Mouse (Mus musculus) forebrain, embryonic 11.5 days (tissue): Measurements from ENCODE around the gene Olfml3. TPM values are rescaled to one million over a fixed set of nuclear protein-coding genes. Genes with fewer than 3 reads are reported as not detected.

Experiments
- ATAC-seq: fragments of 200-750 bp; cut with Nextera tagmentation; replicated peaks from 2 replicates; pipeline ENCODE4 v1.8.0; 2017; ENCODE audit warnings: moderate TSS enrichment; ENCODE audit not compliant: low FRiP score
- DNase-seq: peaks from one replicate; pipeline ENCODE4 v3.0.0-alpha.2; 2017; ENCODE audit warnings: low spot score
- H3K27ac ChIP-seq: fragments of 300-500 bp; sonication (generic); 2 replicates; pipeline ENCODE4 v1.5.1; 2014; ENCODE audit warnings: low read depth, low read length
- H3K27me3 ChIP-seq: fragments of 300-500 bp; sonication (generic); 2 replicates; pipeline ENCODE4 v1.6.1; 2014; ENCODE audit warnings: mild to moderate bottlenecking, low read length, mixed read lengths; ENCODE audit not compliant: control insufficient read depth, insufficient read depth
- H3K36me3 ChIP-seq: fragments of 300-500 bp; sonication (generic); 2 replicates; pipeline ENCODE4 v1.6.1; 2014; ENCODE audit warnings: mild to moderate bottlenecking, low read length, moderate library complexity, mixed read lengths; ENCODE audit not compliant: control insufficient read depth, insufficient read depth
- H3K4me1 ChIP-seq: fragments of 300-500 bp; sonication (generic); replicated peaks from 2 replicates; pipeline ENCODE4 v1.6.1; 2014; ENCODE audit warnings: low read length, mixed read lengths; ENCODE audit not compliant: control insufficient read depth, insufficient read depth
- H3K4me2 ChIP-seq: fragments of 300-500 bp; sonication (generic); 2 replicates; pipeline ENCODE4 v1.6.1; 2014; ENCODE audit warnings: low read depth, mild to moderate bottlenecking, low read length, moderate library complexity, mixed read lengths; ENCODE audit not compliant: severe bottlenecking
- H3K4me3 ChIP-seq: fragments of 300-500 bp; sonication (generic); 2 replicates; pipeline ENCODE4 v1.5.1; 2014; ENCODE audit warnings: low read depth, low read length
- H3K9ac ChIP-seq: fragments of 300-500 bp; sonication (generic); 2 replicates; pipeline ENCODE4 v1.6.1; 2014; ENCODE audit warnings: low read length
- H3K9me3 ChIP-seq: fragments of 300-500 bp; sonication (generic); 2 replicates; pipeline ENCODE4 v1.6.1; 2016; ENCODE audit warnings: low read length, mixed read lengths; ENCODE audit not compliant: control insufficient read depth
- WGBS: fragments of 180-500 bp; shearing (Covaris S2); extraction: QIAGEN DNeasy Blood & Tissue Kit; methylation state at CpG from one replicate; pipeline ENCODE4 v1.1.7; 2014; 5-methylcytosine and 5-hydroxymethylcytosine counted together
- polyA plus RNA-seq: library from polyadenylated mRNA; unstranded; fragments of >200 nt; fragmentation: Nextera tagmentation; extraction: Ambion mirVana; gene quantifications from 2 replicates; pipeline ENCODE4 v1.2.1, GENCODE M21; 2014

The Olfml3 gene
- polyA plus RNA-seq, 1 experiment from 2014 or later: 6.4 TPM

GRCm38 (mm10) chr3:103774009-103774408 lies 36.2 kb upstream of the Olfml3 start:
- Histone ChIP-seq H3K4me3 (no peak overlapping the region), H3K36me3 (no peaks in the 10 kb centered on the region; the same call in 1 of the 2 replicates), H3K9ac (no peak overlapping the region), H3K4me1 (no peaks in the 10 kb centered on the region), H3K9me3 (no peaks in the 10 kb centered on the region), H3K27me3 (no peaks in the 10 kb centered on the region), H3K4me2 (no peak overlapping the region), H3K27ac (no peak overlapping the region)
- ATAC-seq (no peak), DNase-seq (no peak)
- 90% methylated on average over 15 of the region's 15 CpGs for WGBS

- Histone ChIP-seq H3K4me2 (no peak overlapping the region), H3K27ac (no peak overlapping the region), H3K4me1 (no peaks in the 10 kb centered on the region), H3K9ac (no peak overlapping the region), H3K4me3 (no peak overlapping the region), H3K36me3 (no peaks in the 10 kb centered on the region; the same call in 1 of the 2 replicates), H3K27me3 (no peaks in the 10 kb centered on the region), H3K9me3 (no peaks in the 10 kb centered on the region)
- ATAC-seq (no peak), DNase-seq (no peak)
- WGBS: 82% methylated on average over 3 of the region's 3 CpGs
Measured at GRCm38 (mm10) chr3:103773508-103773907, 35.7 kb upstream of the Olfml3 start.

GRCm38 (mm10) chr3:103772846-103773245 lies 35.0 kb upstream of the Olfml3 start:
- no peak overlapping the region for H3K27ac ChIP-seq
- H3K36me3 ChIP-seq: no peaks in the 10 kb centered on the region; the same call in 1 of the 2 replicates
- no peak overlapping the region for H3K4me2 ChIP-seq
- DNase-seq (no peak), ATAC-seq (no peak)
- H3K9ac ChIP-seq: no peak overlapping the region
- H3K4me1 ChIP-seq: no peaks in the 10 kb centered on the region
- no peaks in the 10 kb centered on the region for H3K9me3 ChIP-seq
- H3K4me3 ChIP-seq: no peak overlapping the region
- 84% methylated on average over 4 of the region's 4 CpGs for WGBS
- no peaks in the 10 kb centered on the region for H3K27me3 ChIP-seq

GRCm38 (mm10) chr3:103771531-103772130 lies 33.8 kb upstream of the Olfml3 start:
- no peaks in the 10 kb centered on the region for H3K27me3 ChIP-seq
- no peaks in the 10 kb centered on the region for H3K4me1 ChIP-seq
- DNase-seq (no peak), ATAC-seq (no peak)
- no peak overlapping the region for H3K9ac ChIP-seq
- H3K9me3 ChIP-seq: no peaks in the 10 kb centered on the region
- H3K4me3 ChIP-seq: no peak overlapping the region
- no peaks in the 10 kb centered on the region; the same call in 1 of the 2 replicates for H3K36me3 ChIP-seq
- H3K4me2 ChIP-seq: no peak overlapping the region
- no peak overlapping the region for H3K27ac ChIP-seq
- WGBS: 84% methylated on average over 9 of the region's 9 CpGs

GRCm38 (mm10) chr3:103766789-103767188 lies 29.0 kb upstream of the Olfml3 start:
- no peak overlapping the region for H3K9ac ChIP-seq

GRCm38 (mm10) chr3:103759261-103759970 lies 21.6 kb upstream of the Olfml3 start:
- H3K27me3 ChIP-seq: no peaks in the 10 kb centered on the region
- no peaks in the 10 kb centered on the region for H3K9me3 ChIP-seq
- H3K9ac ChIP-seq: no peak overlapping the region
- H3K4me3 ChIP-seq: no peak overlapping the region
- H3K4me2 ChIP-seq: no peak overlapping the region
- 94% methylated on average over 5 of the region's 5 CpGs for WGBS
- ATAC-seq (no peak), DNase-seq (no peak)
- H3K27ac ChIP-seq: no peak overlapping the region
- H3K36me3 ChIP-seq: peaks cover 3% of the 10 kb centered on the region
- no peaks in the 10 kb centered on the region for H3K4me1 ChIP-seq

More at GRCm38 (mm10) chr3:103766789-103767188, 29.0 kb upstream of the Olfml3 start:
- no peak for DNase-seq
- no peak overlapping the region for H3K27ac ChIP-seq
- H3K36me3 ChIP-seq: no peaks in the 10 kb centered on the region
- no peak overlapping the region for H3K4me3 ChIP-seq
- H3K4me2 ChIP-seq: no peak overlapping the region
- no peaks in the 10 kb centered on the region for H3K9me3 ChIP-seq
- no peaks in the 10 kb centered on the region for H3K4me1 ChIP-seq
- no peaks in the 10 kb centered on the region for H3K27me3 ChIP-seq
- 74% methylated on average over 3 of the region's 3 CpGs for WGBS
- no peak for ATAC-seq

GRCm38 (mm10) chr3:103758456-103758855 lies 20.7 kb upstream of the Olfml3 start:
- Histone ChIP-seq H3K27me3 (no peaks in the 10 kb centered on the region), H3K4me2 (no peak overlapping the region), H3K36me3 (peaks cover 3% of the 10 kb centered on the region), H3K9ac (no peak overlapping the region), H3K27ac (no peak overlapping the region), H3K4me1 (no peaks in the 10 kb centered on the region), H3K4me3 (no peak overlapping the region), H3K9me3 (no peaks in the 10 kb centered on the region)
- no peak for ATAC-seq
- no peak for DNase-seq
- WGBS: 89% methylated on average over 7 of the region's 7 CpGs

- peaks cover 3% of the 10 kb centered on the region for H3K36me3 ChIP-seq
- H3K4me3 ChIP-seq: no peak overlapping the region
- H3K27me3 ChIP-seq: no peaks in the 10 kb centered on the region
- no peak overlapping the region for H3K9ac ChIP-seq
- DNase-seq (no peak), ATAC-seq (no peak)
- no peak overlapping the region for H3K4me2 ChIP-seq
- no peaks in the 10 kb centered on the region for H3K9me3 ChIP-seq
- no peak overlapping the region for H3K27ac ChIP-seq
- WGBS: 97% methylated on average over 2 of the region's 2 CpGs
- no peaks in the 10 kb centered on the region for H3K4me1 ChIP-seq
Measured at GRCm38 (mm10) chr3:103756920-103757319, 19.1 kb upstream of the Olfml3 start.

- WGBS: 84% methylated on average over 3 of the region's 3 CpGs
- Histone ChIP-seq H3K4me1 (no peaks in the 10 kb centered on the region), H3K27ac (no peak overlapping the region), H3K4me3 (no peak overlapping the region), H3K36me3 (peaks cover 3% of the 10 kb centered on the region), H3K4me2 (no peak overlapping the region), H3K9ac (no peak overlapping the region), H3K27me3 (no peaks in the 10 kb centered on the region), H3K9me3 (no peaks in the 10 kb centered on the region)
- ATAC-seq: no peak
- no peak for DNase-seq
Measured at GRCm38 (mm10) chr3:103755351-103755750, 17.6 kb upstream of the Olfml3 start.
